Mouse (Mus musculus) midbrain, embryonic 16.5 days (tissue): ENCODE measurements around the gene Slc13a3. TPM values are rescaled to one million over a fixed set of nuclear protein-coding genes. Genes with fewer than 3 reads are reported as not detected.

Experiments used
- ATAC-seq: fragments of 200-750 bp; cut with Nextera tagmentation; 2 replicates; pipeline ENCODE4 v1.8.0; 2017; ENCODE audit warnings: moderate TSS enrichment
- H3K27ac ChIP-seq: fragments of 300-500 bp; sonication (generic); 2 replicates; pipeline ENCODE4 v1.5.1; 2014; ENCODE audit warnings: mild to moderate bottlenecking, low read length, mixed read lengths
- H3K27me3 ChIP-seq: fragments of 300-500 bp; sonication (generic); 2 replicates; pipeline ENCODE4 v1.6.1; 2014; ENCODE audit warnings: low read depth, low read length, mixed read lengths; ENCODE audit not compliant: control insufficient read depth, insufficient read depth
- H3K36me3 ChIP-seq: fragments of 300-500 bp; sonication (generic); 2 replicates; pipeline ENCODE4 v1.6.1; 2014; ENCODE audit warnings: mild to moderate bottlenecking, low read length, moderate library complexity, mixed read lengths; ENCODE audit not compliant: control insufficient read depth, insufficient read depth
- H3K4me1 ChIP-seq: fragments of 300-500 bp; sonication (generic); 2 replicates; pipeline ENCODE4 v1.6.1; 2014; ENCODE audit warnings: mild to moderate bottlenecking, low read length, mixed read lengths; ENCODE audit not compliant: control insufficient read depth, insufficient read depth
- H3K4me2 ChIP-seq: fragments of 300-500 bp; sonication (generic); 2 replicates; pipeline ENCODE4 v1.6.1; 2014; ENCODE audit warnings: mild to moderate bottlenecking, low read length, mixed read lengths
- H3K4me3 ChIP-seq: fragments of 300-500 bp; sonication (generic); 2 replicates; pipeline ENCODE4 v1.5.1; 2014; ENCODE audit warnings: low read depth, mild to moderate bottlenecking, low read length, moderate library complexity, mixed read lengths
- H3K9ac ChIP-seq: fragments of 300-500 bp; sonication (generic); 2 replicates; pipeline ENCODE4 v1.6.1; 2014; ENCODE audit warnings: low read depth, low read length, mixed read lengths
- H3K9me3 ChIP-seq: fragments of 300-500 bp; sonication (generic); replicated peaks from 2 replicates; pipeline ENCODE4 v1.6.1; 2014; ENCODE audit warnings: mild to moderate bottlenecking, low read length, mixed read lengths; ENCODE audit not compliant: control insufficient read depth, poor library complexity, severe bottlenecking
- WGBS: fragments of 180-500 bp; shearing (Covaris S2); extraction: QIAGEN DNeasy Blood & Tissue Kit; methylation state at CpG from one replicate; pipeline ENCODE4 v1.1.7; 2014; 5-methylcytosine and 5-hydroxymethylcytosine counted together
- polyA plus RNA-seq: library from polyadenylated mRNA; unstranded; fragments of >200 nt; fragmentation: Nextera tagmentation; extraction: Ambion mirVana; gene quantifications from 2 replicates; pipeline ENCODE4 v1.2.1, GENCODE M21; 2015

The Slc13a3 gene
- polyA plus RNA-seq, 1 experiment from 2014 or later: 10.6 TPM

DNA sequence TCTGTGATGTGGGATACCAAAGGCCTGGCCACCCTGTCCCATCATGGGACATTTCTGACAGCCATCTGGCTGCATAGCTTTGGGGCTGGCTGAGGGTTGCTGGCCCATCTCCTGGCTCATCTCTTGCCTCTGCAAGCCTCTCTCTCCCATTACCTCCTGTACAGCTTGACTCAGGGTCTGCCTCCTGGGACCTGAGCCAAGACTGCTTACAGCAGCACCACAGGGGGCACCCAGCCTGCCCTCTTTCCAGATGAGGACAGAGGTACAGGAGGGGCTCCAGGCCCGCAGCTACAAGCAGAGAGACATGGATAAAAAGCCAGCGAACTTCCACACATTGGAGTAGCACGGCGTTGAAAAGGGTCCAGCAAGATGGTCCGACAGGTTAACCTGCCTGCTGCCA is 13.4 kb upstream of the Slc13a3 start:
- Histone ChIP-seq H3K4me2 (no peak overlapping the region), H3K36me3 (peaks cover 17% of the 10 kb centered on the region), H3K27me3 (no peaks in the 10 kb centered on the region), H3K4me1 (peaks cover 2% of the 10 kb centered on the region; the same call in 1 of the 2 replicates), H3K27ac (no peak overlapping the region), H3K9ac (no peak overlapping the region), H3K9me3 (no peaks in the 10 kb centered on the region), H3K4me3 (no peak overlapping the region)
- 70% methylated on average over 5 of the region's 5 CpGs for WGBS
- no peak for ATAC-seq

DNA sequence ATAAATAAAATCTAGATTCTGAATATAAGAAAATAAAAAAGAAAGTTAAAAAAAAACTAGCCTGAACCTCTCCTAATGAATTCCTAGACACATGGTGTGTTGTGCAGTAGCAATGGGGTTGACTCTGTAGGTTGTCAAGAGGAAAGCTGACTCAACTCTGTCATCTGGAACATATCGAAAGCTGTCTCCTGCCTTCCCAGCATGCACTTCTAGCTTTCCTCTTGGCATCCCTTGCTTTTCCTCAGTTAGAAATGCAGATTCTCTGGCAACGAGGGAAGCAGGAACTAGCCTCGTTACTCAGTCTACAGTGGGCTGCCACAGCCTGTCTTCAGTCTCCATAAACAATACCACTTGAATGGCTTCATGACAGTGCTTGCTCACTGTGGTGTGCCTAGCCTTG is 12.8 kb upstream of the Slc13a3 start:
- no peak for ATAC-seq
- H3K36me3 ChIP-seq: peaks cover 17% of the 10 kb centered on the region
- peaks cover 2% of the 10 kb centered on the region; the same call in 1 of the 2 replicates for H3K4me1 ChIP-seq
- H3K9ac ChIP-seq: no peak overlapping the region
- no peaks in the 10 kb centered on the region for H3K9me3 ChIP-seq
- H3K27me3 ChIP-seq: no peaks in the 10 kb centered on the region
- H3K4me2 ChIP-seq: no peak overlapping the region
- no peak overlapping the region for H3K4me3 ChIP-seq
- H3K27ac ChIP-seq: no peak overlapping the region
- 76% methylated on average over 3 of the region's 3 CpGs for WGBS

DNA sequence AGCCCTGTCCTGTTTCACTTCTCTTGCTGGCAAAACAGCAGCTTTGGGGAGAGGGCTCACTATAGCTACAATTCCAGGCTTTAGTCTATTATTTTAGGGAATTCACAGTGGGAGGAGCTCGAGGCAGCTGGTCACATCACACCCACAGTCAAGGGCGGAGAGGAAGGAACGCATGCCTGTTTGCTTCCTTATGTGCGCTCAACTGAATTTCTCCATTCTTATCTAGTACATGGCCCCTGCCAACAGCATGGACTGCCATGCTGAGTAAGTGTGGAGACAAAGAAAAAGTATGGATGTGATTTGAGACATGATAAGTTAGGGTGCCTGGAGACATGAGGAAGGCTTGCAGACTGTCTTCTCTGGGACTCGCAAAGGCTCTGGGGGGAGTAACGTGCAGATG is 11.1 kb upstream of the Slc13a3 start:
- ATAC-seq: no peak
- H3K27ac ChIP-seq: no peak overlapping the region
- 65% methylated on average over 6 of the region's 6 CpGs for whole genome bisulfite sequencing

DNA sequence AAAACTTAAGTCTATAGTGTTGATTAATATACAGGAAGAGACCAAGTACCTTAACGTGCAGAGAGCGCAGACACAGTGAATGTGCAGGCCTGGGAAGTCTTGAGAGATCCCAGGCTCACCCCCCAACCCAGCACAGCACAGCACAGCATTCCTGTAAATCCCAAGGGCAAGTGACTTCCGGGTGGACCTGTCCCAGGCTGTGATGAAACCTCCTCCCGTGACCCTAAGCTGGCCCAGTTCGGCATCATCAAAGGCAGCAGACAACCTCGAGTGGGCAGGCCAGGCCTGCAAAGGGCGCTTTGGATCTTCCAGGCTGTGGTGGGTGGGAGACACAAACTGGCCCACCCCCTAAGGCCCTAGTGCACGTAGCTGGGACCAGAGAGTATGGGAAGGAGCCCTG is 9.0 kb upstream of the Slc13a3 start:
- H3K27ac ChIP-seq: no peak overlapping the region
- H3K9me3 ChIP-seq: no peaks in the 10 kb centered on the region
- H3K4me2 ChIP-seq: no peak overlapping the region
- peaks cover 2% of the 10 kb centered on the region; the same call in 1 of the 2 replicates for H3K4me1 ChIP-seq
- H3K9ac ChIP-seq: no peak overlapping the region
- 66% methylated on average over 8 of the region's 8 CpGs for WGBS
- no peak overlapping the region for H3K4me3 ChIP-seq
- no peak for ATAC-seq
- no peaks in the 10 kb centered on the region for H3K36me3 ChIP-seq
- no peaks in the 10 kb centered on the region for H3K27me3 ChIP-seq

More for the DNA sequence above, 11.1 kb upstream of the Slc13a3 start:
- Histone ChIP-seq H3K4me3 (no peak overlapping the region), H3K36me3 (peaks cover 3% of the 10 kb centered on the region; the same call in 1 of the 2 replicates), H3K27me3 (no peaks in the 10 kb centered on the region), H3K9me3 (no peaks in the 10 kb centered on the region), H3K4me1 (peaks cover 2% of the 10 kb centered on the region; the same call in 1 of the 2 replicates), H3K9ac (no peak overlapping the region), H3K4me2 (no peak overlapping the region)

DNA sequence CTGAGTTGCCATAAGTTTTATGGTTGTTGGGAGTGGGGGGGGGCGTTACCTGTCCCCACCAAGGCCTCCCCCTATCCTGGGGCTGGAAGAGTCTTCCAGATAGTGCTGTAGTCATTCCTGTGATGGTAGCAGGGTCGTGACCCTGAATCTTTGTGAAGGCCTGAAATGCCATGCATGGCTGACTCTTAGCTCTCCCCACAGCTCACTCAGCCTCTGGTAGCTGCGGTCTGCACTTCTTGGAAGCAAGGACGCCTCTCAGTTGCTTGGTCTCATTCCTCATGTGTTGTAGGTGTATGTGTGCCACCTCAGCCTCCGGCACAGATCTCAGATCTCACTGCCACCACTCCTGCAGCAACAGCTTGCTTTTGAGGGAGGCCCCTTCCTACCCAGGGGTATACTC is 2.8 kb upstream of the Slc13a3 start:
- H3K4me2 ChIP-seq: no peak overlapping the region
- no peaks in the 10 kb centered on the region for H3K36me3 ChIP-seq
- H3K27me3 ChIP-seq: peaks cover 16% of the 10 kb centered on the region; the same call in 1 of the 2 replicates
- H3K9me3 ChIP-seq: no peaks in the 10 kb centered on the region
- H3K4me1 ChIP-seq: no peaks in the 10 kb centered on the region
- no peak overlapping the region for H3K4me3 ChIP-seq
- 43% methylated on average over 5 of the region's 5 CpGs for WGBS
- ATAC-seq: no peak
- H3K9ac ChIP-seq: no peak overlapping the region
- H3K27ac ChIP-seq: no peak overlapping the region

DNA sequence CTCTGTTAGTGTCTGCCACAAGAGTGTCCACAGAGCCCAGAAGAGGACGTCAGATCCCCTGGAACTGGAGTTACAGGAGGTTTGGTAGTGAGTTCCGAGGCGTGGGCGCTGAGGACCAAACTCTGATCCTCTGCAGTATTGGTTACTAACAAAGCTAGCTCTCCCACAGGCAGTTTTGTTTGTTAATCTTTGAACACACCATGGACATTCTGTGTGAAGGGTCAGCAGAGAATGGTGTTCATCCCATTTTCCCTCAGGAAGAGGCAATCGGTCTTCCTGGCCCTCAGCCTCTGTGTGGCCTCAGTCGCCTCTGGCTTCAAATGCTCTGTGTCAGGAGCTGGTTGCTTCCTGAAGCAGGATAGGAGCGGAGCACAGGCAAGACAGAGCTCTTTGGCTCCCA is 2.4 kb upstream of the Slc13a3 start:
- no peak for ATAC-seq
- Histone ChIP-seq H3K27me3 (peaks cover 16% of the 10 kb centered on the region; the same call in 1 of the 2 replicates), H3K4me3 (no peak overlapping the region), H3K9me3 (no peaks in the 10 kb centered on the region), H3K4me1 (no peaks in the 10 kb centered on the region), H3K4me2 (no peak overlapping the region), H3K9ac (no peak overlapping the region), H3K27ac (no peak overlapping the region), H3K36me3 (no peaks in the 10 kb centered on the region)
- WGBS: 68% methylated on average over 7 of the region's 7 CpGs

DNA sequence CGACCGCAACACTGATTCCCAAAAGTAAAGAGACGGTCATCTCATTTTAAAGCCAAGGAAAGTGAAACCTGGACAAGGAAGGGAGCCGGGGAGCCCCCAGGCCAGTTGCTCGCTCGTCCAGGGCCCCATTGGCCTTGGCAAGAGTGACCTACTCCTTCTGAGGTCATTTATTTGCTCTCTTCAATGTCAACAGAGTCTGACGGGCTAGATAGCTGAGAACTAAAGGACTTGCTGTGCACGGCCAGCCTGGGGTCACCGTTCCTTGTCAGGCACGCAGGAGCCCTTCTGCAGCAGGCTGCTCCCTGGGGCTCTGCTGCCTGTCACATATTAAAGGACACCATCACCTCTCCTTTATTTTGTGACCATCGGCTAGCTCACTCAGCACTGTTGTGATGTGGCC is 1.1 kb downstream of the Slc13a3 start:
- Histone ChIP-seq H3K4me3 (no peak overlapping the region), H3K9me3 (no peaks in the 10 kb centered on the region), H3K4me1 (peaks cover 6% of the 10 kb centered on the region), H3K27ac (no peak overlapping the region), H3K4me2 (no peak overlapping the region), H3K36me3 (no peaks in the 10 kb centered on the region), H3K27me3 (peaks cover 16% of the 10 kb centered on the region; the same call in 1 of the 2 replicates), H3K9ac (no peak overlapping the region)
- ATAC-seq: no peak
- 83% methylated on average over 11 of the region's 11 CpGs for WGBS

DNA sequence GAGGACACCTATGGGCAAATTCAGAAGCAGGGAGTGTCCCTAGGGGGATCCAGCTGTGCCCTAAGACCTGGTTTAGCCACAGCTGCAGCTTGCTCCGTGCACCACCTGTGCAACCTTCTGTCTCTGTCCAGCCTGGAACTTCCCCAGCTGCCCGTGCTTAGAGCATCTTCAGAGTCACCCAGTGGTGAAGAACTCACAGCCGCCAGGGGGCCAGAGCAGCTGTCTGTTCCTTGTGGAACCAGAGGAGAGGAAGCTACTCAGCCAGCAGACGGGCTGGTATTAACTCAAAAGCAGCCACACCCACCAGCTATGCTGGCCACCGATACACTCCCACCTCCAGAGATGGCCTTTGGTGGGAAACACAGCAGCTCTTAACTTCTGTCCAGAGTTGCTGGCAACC is 2.9 kb downstream of the Slc13a3 start:
- 38% methylated on average over 5 of the region's 5 CpGs for WGBS
- Histone ChIP-seq H3K4me2 (no peak overlapping the region), H3K4me1 (peaks cover 6% of the 10 kb centered on the region), H3K36me3 (no peaks in the 10 kb centered on the region), H3K9ac (no peak overlapping the region), H3K27ac (no peak overlapping the region), H3K27me3 (peaks cover 16% of the 10 kb centered on the region; the same call in 1 of the 2 replicates), H3K4me3 (no peak overlapping the region), H3K9me3 (no peaks in the 10 kb centered on the region)
- ATAC-seq: no peak

DNA sequence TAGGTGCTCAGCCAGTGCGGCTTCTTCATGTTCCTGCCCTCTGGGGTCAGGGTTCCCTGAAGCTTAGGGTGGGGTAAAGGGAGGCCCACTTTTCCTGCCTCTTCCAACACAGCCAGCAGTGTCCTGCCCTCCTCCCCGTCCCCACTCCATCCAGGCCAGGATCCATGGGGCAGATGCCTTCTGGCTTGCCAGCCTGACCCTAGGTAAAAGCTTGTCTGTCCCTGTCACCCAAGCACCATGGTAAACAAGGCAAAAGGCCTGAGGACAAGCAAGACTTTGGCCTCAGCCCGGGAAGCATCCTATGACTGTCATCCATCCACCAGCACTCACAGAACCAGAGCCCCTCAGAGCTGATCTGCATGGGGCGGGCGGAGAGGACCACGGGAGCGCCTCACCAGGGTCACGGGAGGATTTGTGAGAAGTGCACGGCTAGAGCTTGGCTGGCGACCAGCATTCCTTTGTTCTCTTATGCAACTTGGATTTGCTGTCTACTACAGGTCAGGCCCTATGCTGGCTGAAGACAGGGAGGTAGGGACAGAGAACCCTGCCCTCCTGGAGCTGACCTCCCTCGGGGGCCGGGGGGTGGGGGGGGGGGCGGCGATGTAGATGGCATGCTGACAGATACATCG is 5.1 kb downstream of the Slc13a3 start:
- H3K27me3 ChIP-seq: peaks cover 12% of the 10 kb centered on the region; the same call in 1 of the 2 replicates
- no peaks in the 10 kb centered on the region for H3K9me3 ChIP-seq
- no peak overlapping the region for H3K27ac ChIP-seq
- WGBS: 30% methylated on average over 15 of the region's 15 CpGs
- no peak overlapping the region for H3K9ac ChIP-seq
- H3K4me1 ChIP-seq: peaks cover 6% of the 10 kb centered on the region
- H3K4me3 ChIP-seq: no peak overlapping the region
- H3K4me2 ChIP-seq: no peak overlapping the region
- ATAC-seq: no peak
- no peaks in the 10 kb centered on the region for H3K36me3 ChIP-seq
